Mouse (Mus musculus) embryonic facial prominence, embryonic 12.5 days (tissue): ENCODE measurements at regions not wholly inside any gene's neighbourhood (a gene's known extent, or its start where the extent isn't known, plus 50 kb on each side); places are given as distances from the start of the nearest gene placed in this dataset.
"Not testable (repeated sequence)": the region's sequence is repeated elsewhere in the genome, so short reads cannot be mapped to it uniquely, and the experiment has no call there.

Experiments
- ATAC-seq: fragments of 200-750 bp; cut with Nextera tagmentation; 2 replicates; pipeline ENCODE4 v1.8.0; 2017; ENCODE audit not compliant: insufficient number of reproducible peaks, insufficient read depth, low FRiP score, low TSS enrichment
- H3K27ac ChIP-seq: fragments of 300-500 bp; sonication (generic); 2 replicates; pipeline ENCODE4 v1.5.1; 2016; ENCODE audit warnings: mild to moderate bottlenecking
- H3K27me3 ChIP-seq: fragments of 300-500 bp; sonication (generic); 2 replicates; pipeline ENCODE4 v1.6.1; 2016; ENCODE audit warnings: mild to moderate bottlenecking, moderate library complexity
- H3K36me3 ChIP-seq: fragments of 300-500 bp; sonication (generic); 2 replicates; pipeline ENCODE4 v1.6.1; 2016; ENCODE audit warnings: mild to moderate bottlenecking
- H3K4me1 ChIP-seq: fragments of 300-500 bp; sonication (generic); 2 replicates; pipeline ENCODE4 v1.6.1; 2016
- H3K4me2 ChIP-seq: fragments of 300-500 bp; sonication (generic); replicated peaks from 2 replicates; pipeline ENCODE4 v1.6.1; 2016; ENCODE audit warnings: mild to moderate bottlenecking, moderate library complexity
- H3K4me3 ChIP-seq: fragments of 300-500 bp; sonication (generic); 2 replicates; pipeline ENCODE4 v1.5.1; 2016; ENCODE audit warnings: mild to moderate bottlenecking
- H3K9ac ChIP-seq: fragments of 300-500 bp; sonication (generic); 2 replicates; pipeline ENCODE4 v1.6.1; 2016; ENCODE audit warnings: mild to moderate bottlenecking, moderate library complexity
- H3K9me3 ChIP-seq: fragments of 300-500 bp; sonication (generic); 2 replicates; pipeline ENCODE4 v1.6.1; 2016; ENCODE audit warnings: mild to moderate bottlenecking, moderate library complexity
- WGBS: fragments of 180-500 bp; shearing (Covaris S2); methylation state at CpG from one replicate; pipeline ENCODE4 v1.1.7; 2016; 5-methylcytosine and 5-hydroxymethylcytosine counted together

GRCm38 (mm10) chr5:132955051-132955450 is 411.9 kb upstream of the Auts2 start:
- ATAC-seq = no peak
- no peak overlapping the region for H3K4me3 ChIP-seq
- no peaks in the 10 kb centered on the region for H3K9me3 ChIP-seq
- WGBS = 92% methylated on average over 8 of the region's 8 CpGs
- H3K9ac ChIP-seq = no peak overlapping the region
- no peaks in the 10 kb centered on the region for H3K36me3 ChIP-seq
- H3K27me3 ChIP-seq = 0 out of 2 replicates have a peak, but pooled peaks cover 2% of the 10 kb centered on the region
- H3K4me1 ChIP-seq = 0 out of 2 replicates have a peak, but pooled peaks cover 2% of the 10 kb centered on the region
- no peak overlapping the region for H3K4me2 ChIP-seq
- H3K27ac ChIP-seq = no peak overlapping the region

- no peak overlapping the region for H3K4me3 ChIP-seq
- no peaks in the 10 kb centered on the region for H3K4me1 ChIP-seq
- H3K4me2 ChIP-seq = no peak overlapping the region
- no peaks in the 10 kb centered on the region for H3K27me3 ChIP-seq
- H3K9me3 ChIP-seq = no peaks in the 10 kb centered on the region
- no peaks in the 10 kb centered on the region for H3K36me3 ChIP-seq
- no peak for ATAC-seq
- 0 out of 2 replicates have a peak overlapping the region, but pooled peaks have one; percentile 17 for H3K27ac ChIP-seq
- no peak overlapping the region for H3K9ac ChIP-seq
- 40% methylated on average over 9 of the region's 9 CpGs for WGBS
Measured at GRCm38 (mm10) chr5:132933439-132933980, 390.4 kb upstream of the Auts2 start.

GRCm38 (mm10) chr5:132929955-132930354 is 386.8 kb upstream of the Auts2 start:
- not testable (repeated sequence) for ATAC-seq, H3K9ac ChIP-seq, H3K4me1 ChIP-seq, H3K4me2 ChIP-seq, H3K27ac ChIP-seq, H3K36me3 ChIP-seq, H3K9me3 ChIP-seq, H3K27me3 ChIP-seq, H3K4me3 ChIP-seq
- WGBS = 89% methylated on average over 12 of the region's 12 CpGs

GRCm38 (mm10) chr5:132923365-132923764 is 380.2 kb upstream of the Auts2 start:
- ATAC-seq = peak; percentile 72; the same call in 1 of the 2 replicates
- H3K9me3 ChIP-seq = 0 out of 2 replicates have a peak, but pooled peaks cover 8% of the 10 kb centered on the region
- 8% methylated on average over 4 of the region's 4 CpGs for WGBS
- peaks cover 3% of the 10 kb centered on the region; the same call in 1 of the 2 replicates for H3K27me3 ChIP-seq
- H3K9ac ChIP-seq = no peak overlapping the region
- H3K4me1 ChIP-seq = no peaks in the 10 kb centered on the region
- H3K4me3 ChIP-seq = no peak overlapping the region
- H3K36me3 ChIP-seq = no peaks in the 10 kb centered on the region
- H3K4me2 ChIP-seq = no peak overlapping the region
- no peak overlapping the region for H3K27ac ChIP-seq

GRCm38 (mm10) chr5:132909056-132909455 is 365.9 kb upstream of the Auts2 start:
- H3K36me3 ChIP-seq = no peaks in the 10 kb centered on the region
- no peak overlapping the region for H3K4me2 ChIP-seq
- no peaks in the 10 kb centered on the region for H3K9me3 ChIP-seq
- no peak overlapping the region for H3K4me3 ChIP-seq
- no peak for ATAC-seq
- H3K9ac ChIP-seq = no peak overlapping the region
- H3K27ac ChIP-seq = no peak overlapping the region
- H3K4me1 ChIP-seq = no peaks in the 10 kb centered on the region
- H3K27me3 ChIP-seq = no peaks in the 10 kb centered on the region
- WGBS = 72% methylated on average over 2 of the region's 2 CpGs

GRCm38 (mm10) chr5:132908220-132908619 is 365.1 kb upstream of the Auts2 start:
- 82% methylated on average over 8 of the region's 8 CpGs for WGBS
- no peaks in the 10 kb centered on the region for H3K27me3 ChIP-seq

GRCm38 (mm10) chr5:132892591-132892990 is 349.4 kb upstream of the Auts2 start:
- Histone ChIP-seq H3K4me1 (no peaks in the 10 kb centered on the region), H3K27me3 (no peaks in the 10 kb centered on the region), H3K4me3 (no peak overlapping the region), H3K36me3 (no peaks in the 10 kb centered on the region), H3K9ac (no peak overlapping the region), H3K4me2 (no peak overlapping the region), H3K9me3 (no peaks in the 10 kb centered on the region), H3K27ac (no peak overlapping the region)
- ATAC-seq = no peak
- 82% methylated on average over 1 of the region's 1 CpGs for WGBS

More at GRCm38 (mm10) chr5:132908220-132908619, 365.1 kb upstream of the Auts2 start:
- H3K9ac ChIP-seq = no peak overlapping the region
- H3K4me1 ChIP-seq = no peaks in the 10 kb centered on the region
- no peaks in the 10 kb centered on the region for H3K36me3 ChIP-seq
- H3K4me2 ChIP-seq = no peak overlapping the region
- H3K4me3 ChIP-seq = no peak overlapping the region
- ATAC-seq = no peak
- H3K9me3 ChIP-seq = no peaks in the 10 kb centered on the region
- no peak overlapping the region for H3K27ac ChIP-seq

GRCm38 (mm10) chr5:132884130-132884529 is 341.0 kb upstream of the Auts2 start:
- H3K36me3 ChIP-seq = no peaks in the 10 kb centered on the region
- no peaks in the 10 kb centered on the region for H3K4me1 ChIP-seq
- no peak overlapping the region for H3K4me2 ChIP-seq
- no peak overlapping the region for H3K27ac ChIP-seq
- H3K27me3 ChIP-seq = peaks cover 3% of the 10 kb centered on the region
- no peak overlapping the region for H3K9ac ChIP-seq
- H3K4me3 ChIP-seq = no peak overlapping the region
- 66% methylated on average over 2 of the region's 2 CpGs for WGBS
- no peak for ATAC-seq
- no peaks in the 10 kb centered on the region for H3K9me3 ChIP-seq

- H3K4me3 ChIP-seq = no peak overlapping the region
- no peak overlapping the region for H3K27ac ChIP-seq
- H3K9ac ChIP-seq = no peak overlapping the region
- 69% methylated on average over 3 of the region's 3 CpGs for WGBS
- H3K9me3 ChIP-seq = no peaks in the 10 kb centered on the region
- no peaks in the 10 kb centered on the region for H3K4me1 ChIP-seq
- no peak for ATAC-seq
- H3K36me3 ChIP-seq = no peaks in the 10 kb centered on the region
- no peak overlapping the region for H3K4me2 ChIP-seq
- H3K27me3 ChIP-seq = peaks cover 3% of the 10 kb centered on the region
Measured at GRCm38 (mm10) chr5:132882291-132882690, 339.1 kb upstream of the Auts2 start.

- no peaks in the 10 kb centered on the region for H3K9me3 ChIP-seq
- WGBS = 94% methylated on average over 3 of the region's 3 CpGs
- H3K27ac ChIP-seq = no peak overlapping the region
- peaks cover 3% of the 10 kb centered on the region for H3K27me3 ChIP-seq
- H3K4me1 ChIP-seq = peaks cover 5% of the 10 kb centered on the region; the same call in 1 of the 2 replicates
- no peak overlapping the region for H3K4me3 ChIP-seq
- H3K4me2 ChIP-seq = no peak overlapping the region
- ATAC-seq = no peak
- H3K36me3 ChIP-seq = no peaks in the 10 kb centered on the region
- no peak overlapping the region for H3K9ac ChIP-seq
Measured at GRCm38 (mm10) chr5:132881170-132881569, 338.0 kb upstream of the Auts2 start.

- peak overlapping the region; percentile 23; the same call in 1 of the 2 replicates for H3K27ac ChIP-seq
- WGBS = 23% methylated on average over 6 of the region's 6 CpGs
- H3K9me3 ChIP-seq = no peaks in the 10 kb centered on the region
- H3K4me2 ChIP-seq = no peak overlapping the region
- no peak overlapping the region for H3K9ac ChIP-seq
- no peaks in the 10 kb centered on the region for H3K27me3 ChIP-seq
- H3K36me3 ChIP-seq = no peaks in the 10 kb centered on the region
- ATAC-seq = no peak
- peaks cover 7% of the 10 kb centered on the region; the same call in 1 of the 2 replicates for H3K4me1 ChIP-seq
- no peak overlapping the region for H3K4me3 ChIP-seq
Measured at GRCm38 (mm10) chr5:132876336-132876840, 333.2 kb upstream of the Auts2 start.

- Histone ChIP-seq H3K27me3 (no peaks in the 10 kb centered on the region), H3K27ac (no peak overlapping the region), H3K36me3 (no peaks in the 10 kb centered on the region), H3K4me1 (peaks cover 18% of the 10 kb centered on the region), H3K4me2 (no peak overlapping the region), H3K9ac (no peak overlapping the region), H3K9me3 (no peaks in the 10 kb centered on the region), H3K4me3 (no peak overlapping the region)
- WGBS = 75% methylated on average over 5 of the region's 5 CpGs
- ATAC-seq = no peak
Measured at GRCm38 (mm10) chr5:132858846-132859510, 315.8 kb upstream of the Auts2 start.
